Mouse (Mus musculus) layer of hippocampus, postnatal 14 days (tissue): ENCODE results near the gene Teddm2. TPM values are rescaled to one million over a fixed set of nuclear protein-coding genes. Genes with fewer than 3 reads are reported as not detected.
"Not testable (repeated sequence)": the region's sequence is repeated elsewhere in the genome, so short reads cannot be mapped to it uniquely, and the experiment has no call there.

Experiments
- DNase-seq, 2 experiments: peaks; one replicate each; pipeline ENCODE4 v3.0.0; 2021 to 2022; ENCODE audit warnings: low spot score in 2 of 2, mixed read lengths in 1 of 2
- total RNA-seq, 2 experiments: library from RNA; stranded (reverse); gene quantifications; 2 replicates each; pipeline ENCODE4 v1.2.3; 2021

The Teddm2 gene
- total RNA-seq, 2 experiments from 2014 or later = 1.7 to 2.8 TPM

DNA sequence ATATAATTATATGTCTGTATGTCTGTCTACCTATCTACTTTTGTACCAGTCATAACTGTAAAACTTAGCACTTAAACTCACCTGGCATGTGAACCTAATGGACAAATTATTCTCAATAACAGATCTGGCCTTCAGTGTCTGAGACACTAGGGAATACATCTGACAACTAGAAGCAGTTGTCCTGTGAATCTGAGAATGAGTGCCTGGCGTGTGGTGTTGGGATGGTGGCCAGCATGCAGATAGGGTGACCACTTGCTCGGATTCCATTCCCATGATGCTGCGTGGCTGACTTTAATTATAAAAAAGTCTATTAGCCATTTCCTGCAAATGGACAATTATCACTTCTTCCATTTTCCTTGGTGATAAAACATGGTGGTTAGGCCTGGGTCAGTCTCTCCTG, 5.9 kb upstream of the Teddm2 start:
- no peak for DNase-seq

DNA sequence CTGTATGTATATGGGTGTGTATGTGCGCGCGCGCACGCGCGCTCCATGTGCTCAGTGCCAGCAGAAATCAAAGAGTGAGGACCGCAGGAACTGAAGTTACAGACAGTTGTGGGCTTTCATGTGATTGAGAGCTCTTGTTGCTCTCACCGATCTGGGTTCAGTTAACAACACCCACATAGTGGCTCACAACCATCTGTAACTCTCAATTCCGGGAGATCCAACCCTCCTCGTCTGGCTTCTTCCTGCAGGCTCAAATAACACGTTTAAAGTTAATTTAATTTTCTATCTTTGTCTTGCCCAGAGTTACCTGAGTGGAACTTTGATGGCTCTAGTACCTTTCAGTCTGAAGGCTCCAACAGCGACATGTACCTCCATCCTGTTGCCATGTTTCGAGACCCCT, 4.2 kb upstream of the Teddm2 start:
- no peak for DNase-seq

DNA sequence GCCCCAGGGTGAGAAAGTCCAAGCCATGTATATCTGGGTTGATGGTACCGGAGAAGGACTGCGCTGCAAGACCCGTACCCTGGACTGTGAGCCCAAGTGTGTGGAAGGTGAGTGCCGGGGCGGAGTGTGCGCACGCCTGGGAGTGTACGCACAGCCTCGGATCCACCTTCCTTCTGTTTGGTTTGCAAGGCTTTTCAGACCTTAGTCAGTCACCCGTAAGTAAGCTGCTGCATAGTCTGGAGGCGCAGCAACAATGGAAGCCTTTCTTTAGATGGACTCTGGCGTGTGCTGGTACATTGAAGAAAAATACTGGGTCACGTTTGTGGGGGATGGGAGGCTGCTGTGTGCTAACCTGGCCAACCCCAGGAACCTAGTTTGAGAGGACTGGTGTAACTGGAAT, 3.0 kb upstream of the Teddm2 start:
- DNase-seq = no peak

DNA sequence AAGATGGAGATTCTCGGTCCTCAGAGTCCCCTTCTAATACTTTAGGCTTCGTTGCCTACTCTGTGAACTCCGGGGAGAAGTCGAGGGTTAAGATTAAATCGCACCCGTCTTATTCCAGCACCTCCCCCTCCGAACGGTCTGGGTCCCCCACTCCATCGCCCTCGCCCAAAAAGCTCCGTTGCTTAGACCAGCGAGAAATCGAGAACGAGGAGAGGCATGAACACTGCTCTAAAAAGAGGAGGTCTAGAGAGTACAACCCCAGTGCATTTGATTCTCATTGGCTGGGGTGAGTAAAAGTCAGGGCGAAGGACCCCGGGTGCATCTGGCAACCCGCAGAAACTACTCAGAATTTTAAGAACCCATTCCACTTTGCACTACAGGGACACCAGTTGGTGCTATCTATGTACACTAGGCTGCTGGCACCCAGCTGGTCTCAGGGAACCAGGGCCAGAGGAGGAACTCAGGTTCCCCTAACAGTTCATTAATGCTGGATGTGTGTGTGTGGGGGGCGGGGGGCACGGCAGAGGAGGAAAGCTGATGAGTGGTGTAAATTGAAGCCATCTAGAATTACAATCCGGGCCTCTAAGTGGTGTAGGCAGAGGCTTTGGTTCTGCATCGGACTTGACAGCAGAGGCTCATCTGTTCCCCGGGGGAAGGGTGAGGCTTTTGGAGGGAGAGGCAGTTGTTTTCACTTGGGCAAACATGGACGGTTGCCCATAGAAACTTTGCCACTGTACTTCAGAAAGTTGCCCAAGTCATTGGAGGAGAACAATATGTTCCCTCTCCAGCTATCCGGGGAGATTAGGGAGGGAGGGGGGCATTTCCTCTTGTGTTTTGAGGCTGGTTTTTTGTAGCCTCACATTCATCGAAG, 1.1 kb upstream of the Teddm2 start:
- DNase-seq = no peak

DNA sequence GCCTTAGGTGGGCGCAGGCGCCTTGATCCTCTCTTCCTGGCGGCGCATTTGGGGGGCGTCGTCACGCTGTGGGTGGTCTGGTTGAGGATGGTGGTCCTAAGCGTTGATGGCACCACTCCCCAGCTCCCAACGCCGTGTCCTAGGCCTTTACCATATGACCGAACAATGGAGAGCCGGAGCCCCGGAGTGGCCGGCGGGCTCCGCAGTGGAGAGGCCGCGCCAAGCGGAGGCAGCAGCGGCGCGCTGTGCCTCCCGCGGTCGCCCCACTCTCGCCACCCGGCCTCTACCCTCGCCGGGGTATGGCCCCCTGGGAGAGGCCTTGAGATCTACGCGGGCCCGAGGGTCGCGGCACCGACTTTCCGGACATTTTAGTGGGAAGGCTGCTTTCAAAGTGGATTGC, 353 bp upstream of the Teddm2 start:
- no peak for DNase-seq

DNA sequence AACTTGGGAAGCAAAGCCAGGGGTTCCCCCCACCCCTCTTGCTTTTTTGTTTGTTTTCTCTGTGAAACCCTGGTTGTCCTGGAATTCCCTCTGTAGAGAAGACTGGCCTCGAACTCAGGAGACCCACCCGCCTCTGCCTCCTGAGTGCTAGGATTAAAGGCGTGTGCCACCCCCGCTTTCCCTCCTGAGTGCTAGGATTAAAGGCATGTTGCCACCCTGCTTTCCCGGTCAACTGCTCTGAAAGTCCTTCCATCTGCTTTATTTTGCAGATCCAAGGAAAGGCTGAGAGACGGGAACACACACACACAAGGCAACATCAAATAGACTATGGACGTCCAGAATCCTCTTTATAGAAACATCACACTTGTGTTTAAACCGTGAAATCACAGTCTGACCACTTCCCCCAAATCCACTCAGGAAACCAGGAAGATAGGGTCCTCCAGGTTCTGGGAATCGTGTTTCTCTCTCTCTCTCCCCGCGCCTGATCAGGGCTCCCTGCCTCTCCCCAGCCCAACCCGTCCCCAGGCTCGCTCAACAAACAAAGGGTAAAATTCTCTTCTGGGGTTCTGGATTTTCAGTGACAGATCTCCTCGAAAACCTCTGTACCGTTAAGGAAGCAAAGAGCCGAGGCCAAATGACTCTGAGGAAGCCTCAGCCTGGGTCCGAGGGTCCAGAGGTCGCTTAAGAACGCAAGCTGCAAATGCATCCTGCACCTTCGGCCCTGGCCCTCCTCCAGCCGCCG, 868 bp downstream of the Teddm2 start:
- no peak for DNase-seq

DNA sequence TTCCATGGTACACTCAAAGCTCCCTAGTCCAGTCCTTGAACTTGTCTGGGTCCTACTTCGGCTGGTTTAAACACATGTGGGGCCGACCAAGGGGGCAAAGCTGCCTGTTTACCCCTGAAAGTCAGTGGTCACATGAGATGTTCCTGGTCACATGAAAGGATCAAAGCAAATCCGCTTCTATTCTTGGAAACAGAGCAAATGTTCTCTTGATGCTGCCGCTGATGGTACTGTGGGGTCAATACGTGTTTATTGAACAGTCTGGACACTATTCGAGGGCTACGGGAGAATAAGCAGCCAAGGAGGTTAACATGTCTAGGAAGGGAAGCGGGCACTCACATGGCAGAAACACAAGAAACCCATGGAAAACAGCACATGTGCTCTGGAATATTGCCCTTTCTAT, 2.8 kb downstream of the Teddm2 start:
- no peak for DNase-seq

DNA sequence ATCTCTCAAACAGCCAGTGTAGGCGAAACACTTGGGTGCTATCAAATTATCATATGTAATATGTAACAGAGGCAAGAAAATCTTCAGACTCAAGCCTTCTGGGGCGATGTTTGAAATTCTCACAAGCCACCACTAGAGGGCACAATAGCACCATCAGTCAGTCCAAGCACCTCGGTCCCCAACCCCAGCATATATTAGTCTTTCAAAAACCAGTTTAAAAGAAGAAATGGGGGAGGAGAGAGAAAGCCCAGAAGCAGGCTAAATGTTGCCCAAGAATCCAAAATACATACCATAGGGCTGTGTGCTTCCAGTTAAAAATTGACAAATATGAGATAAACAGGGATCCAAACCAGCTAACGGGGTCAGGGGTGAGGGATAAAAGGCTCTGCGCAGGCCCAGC, 5.0 kb downstream of the Teddm2 start:
- peak; percentile 72 to 91 for DNase-seq

DNA sequence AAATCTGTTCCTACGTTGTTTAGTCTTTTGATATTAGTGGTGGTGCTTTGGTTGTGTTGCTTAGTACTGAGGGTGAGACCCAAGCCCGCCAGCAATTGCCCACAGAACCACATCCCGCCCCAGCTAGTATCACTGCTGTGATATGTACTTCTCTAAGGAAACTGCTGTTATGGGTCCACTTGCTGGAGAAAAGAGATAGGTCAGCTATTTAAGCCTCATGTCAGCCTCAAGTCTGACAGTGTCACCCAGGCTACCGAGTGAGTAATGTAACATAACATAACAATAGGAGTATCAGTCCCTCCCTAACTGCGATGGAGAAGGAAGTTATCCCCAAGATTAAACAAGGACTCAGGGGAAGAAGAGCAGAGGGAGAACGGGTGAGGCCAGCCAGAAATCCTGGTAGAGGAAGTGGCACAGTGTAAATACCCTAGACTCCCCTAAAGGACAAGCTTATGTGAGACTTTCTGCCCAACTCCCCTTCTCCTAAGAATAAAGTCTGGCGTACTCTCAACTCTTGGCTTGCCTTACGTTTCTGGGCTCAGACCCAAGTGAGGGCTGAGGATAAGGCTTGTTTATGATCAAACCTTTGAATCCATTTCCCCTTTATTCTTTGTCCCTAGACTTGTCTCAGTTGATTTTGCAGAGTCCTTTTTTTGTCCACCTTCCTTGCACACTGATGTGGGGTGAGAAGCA, 5.7 kb downstream of the Teddm2 start:
- no peak for DNase-seq

DNA sequence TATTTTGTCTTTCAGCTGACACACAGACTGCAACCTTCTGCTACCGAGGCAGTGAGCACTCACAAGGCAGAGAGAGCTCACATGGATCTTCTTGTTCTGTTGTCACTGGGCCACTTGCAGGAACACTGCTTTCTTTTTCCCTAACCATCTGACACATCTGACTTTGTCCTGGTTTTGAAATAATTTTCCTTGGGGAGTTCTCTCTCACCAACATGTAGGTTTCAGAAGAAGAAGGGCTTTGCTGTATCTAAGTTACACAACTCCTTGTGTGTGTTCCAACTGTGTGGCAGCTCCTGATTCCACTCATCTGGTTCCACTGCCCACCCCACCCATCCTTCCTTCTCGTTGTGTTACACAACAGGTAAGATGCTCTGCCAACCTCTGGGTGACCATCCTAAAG, 6.3 kb downstream of the Teddm2 start:
- no peak for DNase-seq

DNA sequence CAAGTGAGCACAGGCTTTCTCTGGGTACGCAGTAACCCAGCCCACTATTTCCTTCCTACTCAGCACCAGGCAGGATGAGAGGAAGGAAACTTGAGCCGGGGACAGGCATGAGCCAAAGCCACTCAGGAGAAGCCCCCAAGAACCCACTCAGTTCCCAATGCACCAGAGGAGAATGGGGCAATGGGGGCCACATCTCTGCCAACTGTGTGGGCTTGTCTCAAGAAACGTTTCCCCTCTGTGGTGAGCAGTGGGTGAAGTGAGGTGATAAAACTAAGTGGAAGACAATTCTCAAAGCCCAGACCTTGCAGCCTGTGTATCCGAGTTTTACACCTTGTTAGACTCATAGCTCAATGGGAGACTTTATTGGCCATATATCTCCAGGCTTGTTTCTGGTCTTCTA, 8.6 kb downstream of the Teddm2 start, which contains the start of gene Teddm1a:
Teddm1a (plus strand) TSS at position 301 of the 400 bp plus-strand sequence.
- no peak for DNase-seq

DNA sequence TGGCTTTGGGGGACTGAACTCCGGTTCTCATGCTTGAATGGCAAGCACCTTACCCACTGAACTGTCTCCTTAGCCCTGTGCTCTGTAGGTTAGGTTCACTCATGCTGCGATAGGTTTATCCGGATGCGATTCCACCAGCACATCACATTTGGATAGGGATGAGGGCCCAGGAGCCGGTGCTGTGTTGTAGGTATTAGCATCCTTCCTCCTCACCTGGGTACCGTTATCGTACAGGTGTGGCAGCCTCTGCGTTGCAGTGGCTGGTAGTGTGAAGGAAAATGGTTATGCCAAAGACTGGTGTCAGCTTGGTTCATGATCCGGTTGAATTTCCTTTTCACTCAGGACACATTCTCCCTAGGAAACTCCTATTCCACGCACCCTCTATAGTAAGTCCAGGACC, 9.9 kb downstream of the Teddm2 start:
- no peak for DNase-seq

DNA sequence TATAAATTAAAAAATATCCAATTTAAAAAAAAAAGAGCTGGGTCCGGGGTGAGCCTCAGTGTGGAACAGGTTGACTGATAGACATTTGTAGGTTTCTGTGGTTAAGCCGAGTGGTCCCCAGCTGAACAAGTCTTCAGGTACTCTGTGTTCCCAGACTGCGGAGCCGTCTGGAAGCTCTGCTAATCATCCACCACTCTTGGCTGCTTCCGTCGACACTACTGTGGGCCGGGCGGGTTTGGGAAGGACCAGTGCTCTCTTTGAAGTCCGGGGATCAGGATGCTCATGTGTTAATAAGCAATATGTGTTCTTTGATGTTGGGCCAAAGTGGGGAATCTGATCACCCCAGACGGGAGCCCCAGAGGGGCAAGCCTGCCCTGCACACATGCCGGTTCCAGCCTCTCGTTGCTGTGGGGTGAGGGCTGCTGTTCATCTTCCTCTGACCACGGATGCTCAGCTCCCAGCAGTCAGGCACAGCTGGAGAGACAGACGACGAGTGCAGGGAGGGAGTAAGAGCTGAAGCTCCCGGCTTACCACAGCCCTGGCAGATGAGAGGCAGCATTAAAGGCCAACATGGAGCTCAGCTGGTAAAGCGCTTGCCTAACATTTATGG, 13.9 kb downstream of the Teddm2 start:
- no peak for DNase-seq

DNA sequence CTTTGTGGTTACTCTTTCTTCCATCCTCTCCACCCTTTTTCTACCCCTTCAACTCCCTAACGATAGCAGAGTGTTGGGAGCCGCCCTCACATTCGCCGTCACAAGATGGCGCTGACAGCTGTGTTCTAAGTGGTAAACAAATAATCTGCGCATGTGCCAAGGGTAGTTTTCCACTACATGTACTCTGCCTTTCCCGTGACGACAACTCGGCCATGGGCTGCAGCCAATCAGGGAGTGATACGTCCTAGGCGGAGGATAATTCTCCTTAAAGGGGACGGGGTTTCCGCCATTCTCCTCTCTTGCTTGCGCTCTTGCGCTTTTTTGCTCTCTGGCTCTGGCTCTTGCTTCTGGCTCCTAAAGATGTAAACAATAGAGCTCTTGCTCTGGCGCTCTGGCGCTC, 19.6 kb downstream of the Teddm2 start:
- not testable (repeated sequence) for DNase-seq

DNA sequence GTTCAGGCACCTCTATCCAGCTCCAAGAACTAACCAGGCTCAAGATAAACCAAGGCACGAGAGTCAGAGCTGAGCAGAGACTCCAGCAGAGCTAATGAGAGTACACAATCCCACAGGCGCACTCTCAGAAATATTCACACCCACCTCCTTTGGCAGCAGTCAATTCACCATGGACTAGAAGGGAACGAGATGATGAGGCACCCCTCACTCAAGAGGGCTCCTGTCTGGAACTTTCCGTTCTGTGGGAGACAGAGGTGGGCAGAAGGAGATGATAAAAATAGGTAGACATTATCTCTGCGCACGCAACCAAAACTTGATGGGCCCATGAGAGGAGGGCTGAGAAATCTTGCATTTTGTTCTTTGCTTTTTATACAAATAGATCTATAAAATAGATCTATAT, 26.0 kb downstream of the Teddm2 start, which contains the start of gene Teddm1b:
Teddm1b (plus strand) TSS at position 301 of the 400 bp plus-strand sequence.
- no peak for DNase-seq

DNA sequence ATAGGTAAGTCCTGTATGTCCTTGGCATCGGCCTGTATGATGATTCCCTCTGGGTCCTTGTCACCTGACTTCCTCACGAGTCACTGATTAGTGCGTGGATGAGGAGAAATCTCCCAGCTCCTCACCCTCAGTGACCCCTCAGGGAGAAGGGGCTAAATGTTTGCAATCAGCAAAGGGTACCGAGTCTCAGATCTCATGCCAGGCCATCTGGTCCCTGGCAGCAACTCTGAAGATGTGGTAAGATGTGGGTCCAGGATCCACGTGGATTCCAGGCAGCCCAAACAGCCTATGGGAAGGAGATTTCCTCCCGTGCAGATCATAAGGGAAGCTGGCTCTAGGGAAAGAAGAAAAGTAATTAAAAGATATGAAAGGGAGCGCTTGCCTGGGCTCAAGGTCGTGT, 44.1 kb downstream of the Teddm2 start:
- DNase-seq = no peak

DNA sequence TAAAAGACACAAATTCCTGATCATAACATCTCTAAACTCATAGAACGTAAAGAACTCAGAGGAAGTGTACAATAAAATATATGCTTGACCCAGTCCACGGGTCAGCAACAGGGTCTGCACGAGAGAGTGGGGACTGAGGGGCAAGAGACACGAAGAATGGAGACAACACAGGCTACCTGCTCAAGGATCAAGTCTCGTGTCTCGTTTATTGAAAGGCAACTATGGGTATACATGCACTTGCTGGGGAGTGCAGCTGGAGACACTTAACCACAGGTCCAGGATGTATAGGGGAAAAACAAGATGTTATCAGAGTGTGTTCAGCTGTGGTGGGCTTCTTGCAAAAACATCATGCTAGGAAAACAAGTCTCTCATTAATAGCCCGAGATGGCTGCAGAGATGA, 47.3 kb downstream of the Teddm2 start:
- DNase-seq = not testable (repeated sequence)

DNA sequence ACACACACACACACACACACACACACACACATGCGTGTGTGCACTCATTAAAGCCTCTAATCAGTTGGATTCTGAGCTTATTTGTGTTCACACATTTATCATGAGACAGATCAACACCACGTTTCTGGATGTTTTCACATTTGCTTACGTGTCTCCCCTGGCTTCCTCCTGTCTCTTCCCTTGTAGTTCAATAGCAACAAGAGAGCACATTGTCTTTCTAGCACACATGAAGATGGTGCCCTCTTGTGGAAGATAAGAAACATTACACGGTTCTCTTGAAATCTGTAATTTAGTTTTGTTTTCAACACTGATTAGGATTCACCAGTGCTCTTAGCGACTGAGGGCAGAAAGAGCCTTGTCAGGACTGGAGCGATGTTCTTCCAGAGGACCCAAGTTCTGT, 53.2 kb downstream of the Teddm2 start:
- peak; percentile 4 to 37 for DNase-seq

DNA sequence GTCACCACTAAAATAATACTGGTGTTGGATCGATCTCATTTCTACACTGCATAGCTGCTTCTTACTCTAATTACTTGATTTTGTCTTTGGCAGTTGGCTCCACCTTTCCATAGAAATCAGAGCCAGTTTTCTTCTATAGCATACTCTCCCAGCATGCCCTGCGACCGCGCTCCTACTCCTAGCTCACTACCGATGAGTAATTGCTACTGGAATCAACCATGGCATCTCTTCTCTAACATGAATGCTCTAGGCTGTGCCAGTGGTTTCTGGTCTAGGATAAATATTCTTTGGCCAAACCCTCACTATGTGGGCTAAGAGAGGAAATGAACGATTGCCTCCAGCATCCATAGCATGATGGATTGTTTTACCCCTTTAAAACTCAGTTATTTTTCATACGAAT, 53.6 kb downstream of the Teddm2 start:
- no peak for DNase-seq

DNA sequence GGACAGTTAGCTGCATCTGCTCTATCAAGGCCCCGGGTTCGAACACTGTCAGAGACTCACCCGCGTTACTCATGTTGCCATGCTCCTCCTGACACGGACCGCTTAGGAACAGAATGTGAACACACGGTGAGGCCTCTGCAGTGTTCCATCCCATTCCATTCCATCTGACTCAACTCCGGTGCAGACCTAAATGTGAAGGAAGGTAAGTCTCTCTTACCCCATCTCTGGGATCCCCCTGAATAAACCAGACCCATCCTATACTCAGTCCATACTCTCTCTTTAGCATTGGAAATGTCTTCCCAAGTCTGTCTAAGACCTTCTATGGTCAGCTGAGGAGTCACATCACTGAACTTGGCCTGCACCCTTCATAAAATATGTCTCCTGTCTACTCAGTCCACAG, 56.0 kb downstream of the Teddm2 start, which contains the start of gene Rgsl1:
Rgsl1 (minus strand) TSS at position 101 of the 400 bp plus-strand sequence.
- no peak for DNase-seq

DNA sequence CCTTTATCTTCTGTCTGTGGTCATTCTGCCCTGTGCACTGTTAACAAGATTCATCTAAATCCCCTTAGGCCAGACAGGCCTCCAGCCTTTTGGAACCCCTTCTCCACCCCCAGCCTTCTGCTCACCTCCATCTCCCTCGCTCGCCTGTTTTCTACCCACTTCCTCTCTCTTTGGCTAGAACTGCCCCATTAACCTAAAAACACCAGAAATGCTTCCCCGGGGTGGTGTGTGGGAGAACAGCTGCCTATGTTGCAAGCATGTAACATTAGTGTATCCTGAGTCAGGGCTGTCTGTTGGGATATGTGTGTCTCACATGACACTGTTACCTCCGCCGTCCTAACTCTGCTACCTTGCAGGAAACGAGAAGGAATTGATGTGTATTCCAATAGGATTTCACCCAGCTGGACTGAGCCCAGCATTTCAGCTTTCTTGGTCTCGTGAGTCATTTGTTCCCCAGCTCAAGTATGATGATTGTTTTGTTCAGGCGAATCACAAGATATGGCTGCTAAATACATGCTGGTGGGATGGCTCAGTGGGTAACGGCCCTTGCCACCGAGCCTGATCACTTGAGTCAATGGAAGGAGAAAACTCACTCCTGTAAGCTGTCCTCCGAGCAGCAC, 57.8 kb downstream of the Teddm2 start:
- DNase-seq = no peak
